Mouse (Mus musculus) spleen, postnatal 36 days (tissue): ENCODE results near the gene Fdxacb1.

Experiments used
- DNase-seq, 2 experiments: peaks; one replicate each; pipeline ENCODE4 v3.0.0; 2022; ENCODE audit warnings: low spot score in 2 of 2, mixed read lengths in 1 of 2

Fdxacb1 gene

DNA sequence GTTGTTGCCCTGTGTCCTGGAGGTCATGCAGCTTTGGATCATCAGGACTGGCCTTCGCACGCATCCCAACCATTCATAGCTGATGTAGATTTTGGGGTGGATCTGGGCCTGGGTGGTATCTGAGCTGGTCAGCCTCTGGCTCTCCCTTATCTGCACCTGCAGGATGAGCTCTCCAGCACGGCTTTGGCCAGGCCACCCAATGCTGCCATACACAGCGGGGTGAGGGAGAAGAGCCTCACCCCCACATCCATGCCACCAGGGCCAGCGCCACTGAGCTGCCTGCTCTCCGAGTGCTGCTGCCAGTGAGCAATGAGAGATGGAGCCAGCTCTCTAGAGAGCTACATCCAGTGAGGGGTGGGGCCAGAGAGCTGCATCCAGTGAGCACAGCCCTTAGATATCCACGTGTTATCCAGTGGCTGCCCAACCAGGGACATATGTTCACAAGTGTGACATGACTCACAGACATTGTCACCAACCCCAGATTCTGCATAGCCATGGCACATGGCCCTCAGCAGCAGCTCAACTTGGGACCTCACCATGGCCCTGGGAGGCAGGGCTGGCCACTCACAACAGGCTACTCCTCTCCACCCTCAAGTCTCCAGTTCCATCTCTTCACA lies 35.1 kb downstream of the Fdxacb1 start:
- peak; percentile 60 to 72 for DNase-seq

DNA sequence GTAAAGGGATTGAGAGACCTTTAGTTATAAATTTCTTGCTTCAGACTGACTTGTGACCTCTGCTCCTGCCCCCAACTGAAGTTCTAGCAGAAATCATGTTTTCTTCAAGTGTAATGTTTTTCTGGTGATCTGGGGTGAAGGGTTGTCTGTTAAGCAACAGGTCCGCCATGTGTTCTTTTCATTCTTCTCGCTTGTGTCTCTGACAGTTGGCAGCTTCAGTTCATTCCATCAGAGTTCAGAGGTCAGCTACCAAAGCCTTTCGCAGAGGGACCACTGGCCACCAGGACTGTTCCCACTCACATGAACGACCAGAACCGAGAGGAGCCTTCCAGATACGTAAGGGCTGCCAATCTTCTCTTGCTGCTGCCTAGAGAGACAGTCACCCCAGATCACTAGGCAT lies 40.4 kb downstream of the Fdxacb1 start:
- no peak for DNase-seq

DNA sequence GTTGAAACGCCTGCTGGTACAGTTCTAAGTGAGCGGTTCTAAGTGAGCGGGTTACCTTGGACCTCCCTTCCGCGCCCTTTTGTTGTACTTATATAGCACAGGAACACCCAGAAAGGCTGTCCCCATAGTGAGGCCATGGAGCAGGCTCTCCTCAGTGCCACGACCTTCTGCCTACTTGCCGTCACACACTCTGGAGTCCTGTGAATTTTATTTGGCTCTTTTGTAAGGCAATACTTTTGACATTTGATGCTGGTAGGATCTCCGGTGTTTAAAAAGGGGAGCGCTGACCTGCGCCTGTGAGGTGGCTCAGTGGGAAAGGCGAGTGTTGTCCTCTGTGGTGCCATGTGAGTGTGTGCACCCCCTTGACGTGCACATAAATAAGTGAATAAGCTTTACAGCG lies 41.1 kb downstream of the Fdxacb1 start:
- DNase-seq, result no peak

DNA sequence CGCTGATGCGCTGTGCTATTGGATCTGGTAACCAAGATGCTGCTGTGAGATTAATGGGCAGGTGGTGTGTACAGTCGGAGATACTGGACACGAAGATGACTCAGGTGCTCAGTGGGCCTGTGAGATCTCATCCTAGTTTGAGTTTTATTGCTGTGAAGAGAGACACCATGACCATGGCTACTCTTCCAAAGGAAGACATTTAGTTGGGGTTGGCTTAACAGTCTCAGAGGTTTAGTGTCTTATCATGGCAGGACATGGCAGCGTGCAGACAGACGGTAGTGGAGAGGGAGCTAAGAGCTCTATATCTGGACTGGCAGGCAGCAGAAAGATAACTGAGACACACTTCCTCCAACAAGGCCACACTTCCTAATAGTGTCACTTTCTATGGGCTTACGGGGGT lies 43.2 kb downstream of the Fdxacb1 start:
- peak; percentile 34 to 41 for DNase-seq

DNA sequence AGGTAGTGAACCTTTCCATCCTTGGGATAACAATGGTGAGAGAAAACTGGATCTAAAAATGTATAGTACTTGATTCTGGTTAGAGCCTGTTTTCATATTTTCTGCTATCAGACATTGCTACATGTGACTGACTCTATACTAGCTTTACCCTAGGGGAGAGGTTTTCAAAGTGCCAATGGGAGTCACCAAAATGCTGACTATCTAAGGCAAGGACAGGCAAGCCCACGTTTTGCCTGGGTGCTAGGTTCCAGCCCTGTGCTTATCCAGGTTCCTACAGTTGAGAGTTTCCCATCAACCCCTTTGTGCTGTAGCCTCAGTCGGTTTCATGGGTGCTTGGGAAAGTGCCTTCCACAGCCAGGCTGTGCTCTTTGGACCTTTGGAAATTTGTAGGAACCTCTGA lies 43.7 kb downstream of the Fdxacb1 start:
- no peak for DNase-seq

DNA sequence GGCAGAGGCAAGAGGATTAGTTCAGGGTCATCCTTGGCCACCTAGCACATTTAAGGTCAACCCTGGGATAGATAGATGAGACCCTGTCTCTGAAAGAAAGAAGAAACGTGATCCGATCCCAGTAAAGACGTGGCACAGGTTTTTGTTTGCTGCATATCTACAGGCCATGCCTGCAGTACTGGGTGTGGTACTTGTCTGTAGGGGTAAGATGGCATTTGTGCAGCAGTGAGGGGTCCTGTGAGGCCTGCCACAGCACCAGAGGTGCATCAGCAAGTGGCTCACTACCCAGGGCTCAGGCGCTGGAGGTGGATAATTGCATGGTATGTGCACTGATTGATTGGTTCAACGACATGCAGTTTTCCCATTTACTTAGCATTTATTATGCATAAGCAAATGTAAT lies 45.8 kb downstream of the Fdxacb1 start:
- DNase-seq, result peak in 1 of 2 experiments; percentile 35

DNA sequence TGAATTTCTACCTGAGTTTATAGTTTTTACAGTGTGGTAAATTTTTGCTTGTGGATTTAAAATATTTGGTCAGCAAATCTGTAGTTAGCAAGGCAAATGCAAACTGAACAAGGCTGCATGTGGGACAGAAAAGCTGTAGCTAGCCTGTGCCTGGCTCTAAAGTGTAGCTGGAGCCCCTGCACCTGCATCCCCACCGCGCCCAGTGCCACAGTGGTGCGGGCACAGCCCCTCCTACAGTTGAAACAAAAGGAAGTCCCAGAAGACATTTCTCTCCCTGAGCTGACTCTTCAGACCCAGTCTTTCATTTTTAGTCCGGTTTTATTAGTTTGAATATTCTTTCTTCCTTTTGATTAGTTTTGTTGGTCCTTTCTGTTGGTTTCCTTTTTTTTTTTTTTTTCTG lies 47.6 kb downstream of the Fdxacb1 start:
- DNase-seq, result no peak

DNA sequence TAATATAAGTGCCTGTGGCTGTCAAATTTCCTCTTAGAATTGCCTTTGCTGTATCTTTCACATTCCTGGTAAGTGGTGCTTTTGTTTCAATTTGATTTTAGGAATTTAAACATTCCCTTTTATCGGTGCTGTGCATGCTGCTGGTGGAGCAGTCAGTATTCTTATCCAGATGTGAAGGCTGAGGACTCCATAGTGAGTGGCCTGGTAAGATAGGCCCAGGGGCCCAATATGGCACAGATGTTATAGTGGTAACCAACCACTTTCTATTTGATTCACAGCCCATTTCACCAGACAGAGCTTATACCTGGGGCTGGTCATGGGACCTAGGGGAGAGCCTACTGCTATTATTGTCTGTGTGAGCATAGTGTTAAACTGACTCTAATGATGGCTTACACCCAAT lies 48.5 kb downstream of the Fdxacb1 start:
- DNase-seq, result peak in 1 of 2 experiments; percentile 50

DNA sequence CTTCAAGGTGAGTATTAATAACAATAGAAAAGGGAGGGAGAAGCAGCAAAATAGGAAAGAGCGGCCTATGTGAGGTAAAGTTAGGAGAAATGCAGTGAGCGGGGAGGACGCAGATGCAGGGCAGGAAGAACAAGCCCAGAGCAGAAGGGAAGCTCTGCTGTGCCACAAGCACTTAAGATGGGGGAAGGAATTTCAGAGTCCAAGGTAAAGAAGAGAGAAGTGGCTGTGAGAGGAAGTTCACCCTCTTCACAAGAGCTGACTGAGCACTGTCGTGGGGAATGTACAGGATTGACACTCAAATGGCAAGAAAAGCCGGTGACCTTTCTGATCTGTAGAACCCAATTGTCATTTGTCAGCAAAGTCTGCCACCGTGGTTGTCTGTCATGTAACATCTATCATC lies 50.0 kb downstream of the Fdxacb1 start:
- DNase-seq, result no peak

DNA sequence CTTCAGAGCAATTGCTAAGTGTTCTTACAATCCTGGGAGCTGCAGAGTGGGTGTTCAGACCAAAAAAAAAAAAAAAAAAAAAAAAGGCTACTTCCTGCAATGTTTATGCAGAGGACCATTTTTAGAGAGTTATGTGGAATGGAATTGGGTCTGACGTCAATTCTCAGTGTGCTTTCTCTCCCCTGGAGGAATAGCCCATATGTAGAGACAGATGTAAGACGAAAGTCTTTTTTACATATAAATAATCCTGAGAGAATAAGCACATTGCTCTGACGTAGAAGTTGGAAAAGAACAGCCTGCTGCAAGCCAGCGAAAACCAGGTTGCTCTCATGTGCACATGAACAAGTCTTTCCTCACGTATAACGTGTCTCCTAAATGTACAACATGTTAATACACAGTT lies 51.7 kb downstream of the Fdxacb1 start:
- no peak for DNase-seq

DNA sequence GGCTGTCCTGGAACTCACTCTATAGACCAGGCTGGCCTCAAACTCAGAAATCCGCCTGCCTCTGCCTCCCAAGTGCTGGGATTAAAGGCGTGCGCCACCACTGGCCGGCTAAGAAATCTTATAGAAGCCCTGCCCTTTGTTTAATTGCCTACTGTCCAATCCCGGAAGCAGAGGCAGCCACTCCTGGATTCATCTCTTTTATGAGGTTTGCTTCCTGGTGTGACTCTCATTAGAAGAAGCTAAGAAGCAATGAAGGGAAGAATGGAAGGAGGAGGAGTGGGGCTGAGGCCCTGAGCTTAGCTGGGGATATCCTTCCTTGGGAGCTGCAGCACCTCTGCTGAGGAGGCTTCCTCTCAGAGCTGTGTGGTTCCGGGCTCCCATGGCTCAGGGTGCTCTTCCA lies 53.6 kb downstream of the Fdxacb1 start:
- DNase-seq, result no peak

DNA sequence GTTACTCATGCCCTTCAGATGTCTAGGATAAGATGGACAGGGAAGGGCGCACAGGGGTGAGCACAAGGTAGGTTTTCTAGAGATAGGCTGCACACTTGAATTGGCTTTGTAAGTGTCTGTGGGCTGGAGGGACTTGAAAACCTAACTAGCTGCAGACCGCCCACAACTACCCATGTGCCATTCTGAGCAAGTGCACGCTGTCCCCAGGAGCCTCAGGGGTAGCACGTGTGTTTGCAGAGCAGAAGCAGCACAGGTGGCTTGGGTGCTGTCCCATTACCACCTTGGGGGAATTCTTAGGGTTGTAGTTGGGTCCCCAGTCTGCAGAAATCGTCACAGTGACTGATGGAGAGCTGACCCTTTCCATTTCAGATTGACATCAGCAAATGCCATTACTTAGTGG lies 54.2 kb downstream of the Fdxacb1 start:
- DNase-seq, result no peak
